Mouse (Mus musculus): ENCODE data around the gene Zfp526.

- TF ChIP-seq CTCF (conservative IDR thresholded peaks at IDR 0.05 in 1 of 2, IDR thresholded peaks at IDR 0.05 in 1 of 2; ENCODE audit: low read depth in 2 of 2, low read length in 2 of 2) = no peak
- TF ChIP-seq POLR2A (IDR thresholded peaks at IDR 0.05; ENCODE audit: low read depth, low read length) = no peak
- TF ChIP-seq USF1 (IDR thresholded peaks at IDR 0.05; ENCODE audit: low read depth, low read length) = no peak
- no peak for TF ChIP-seq TCF12 (IDR thresholded peaks at IDR 0.05; ENCODE audit: low read depth, low read length)
- TF ChIP-seq E2F4 (IDR thresholded peaks at IDR 0.05; ENCODE audit: insufficient replicate concordance, low read depth, low read length) = no peak
- no peak for TF ChIP-seq ZNF384 (IDR thresholded peaks at IDR 0.05; ENCODE audit: low read depth, low read length)
- no peak for TF ChIP-seq CHD2 (IDR thresholded peaks at IDR 0.05; ENCODE audit: low read length)
- no peak for TF ChIP-seq JUND (conservative IDR thresholded peaks at IDR 0.05; ENCODE audit: low read depth, low read length)
- TF ChIP-seq NELFE (IDR thresholded peaks at IDR 0.05; ENCODE audit: low read depth, low read length) = no peak
- no peak for TF ChIP-seq ZMIZ1 (IDR thresholded peaks at IDR 0.05; ENCODE audit: low read depth, low read length)
- TF ChIP-seq CHD1 (IDR thresholded peaks at IDR 0.05; ENCODE audit: low read depth, low read length) = no peak
- no peak for TF ChIP-seq MXI1 (IDR thresholded peaks at IDR 0.05; ENCODE audit: low read depth, low read length)
- no peak for TF ChIP-seq HCFC1 (IDR thresholded peaks at IDR 0.05; ENCODE audit: low read depth, low read length)
- TF ChIP-seq MAZ (IDR thresholded peaks at IDR 0.05; ENCODE audit: low read depth, low read length) = no peak
Observed at GRCm38 (mm10) chr7:25195148-25195547, 26.1 kb upstream of the Zfp526 start.
